Mouse (Mus musculus) left cerebral cortex, postnatal 4 days (tissue): ENCODE data around the gene Sdk1. TPM values are rescaled to one million over a fixed set of nuclear protein-coding genes. Genes with fewer than 3 reads are reported as not detected.

ENCODE experiments used
- DNase-seq: peaks from one replicate; pipeline ENCODE4 v3.0.0-alpha.2; 2022
- intact Hi-C: fragments of 180-260 bp; cut with DNase I; formaldehyde crosslinking; loops from one replicate; pipeline ENCODE4 v1.15.1; 2025
- total RNA-seq, 2 experiments: library from RNA; stranded (reverse); gene quantifications; 2 replicates each; pipeline ENCODE4 v1.2.3; 2021

Gene Sdk1
- total RNA-seq, 2 experiments from 2014 or later, result 18.2 to 19.4 TPM

- DNase-seq, result peak; percentile 66
- intact Hi-C loops, result loop anchor here (10.0 kb wide), 1 partner anchor 234 kb away; no protein-coding TSS in a partner anchor
Measured at GRCm38 (mm10) chr5:141980746-141981145, 739.5 kb downstream of the Sdk1 start.

DNA sequence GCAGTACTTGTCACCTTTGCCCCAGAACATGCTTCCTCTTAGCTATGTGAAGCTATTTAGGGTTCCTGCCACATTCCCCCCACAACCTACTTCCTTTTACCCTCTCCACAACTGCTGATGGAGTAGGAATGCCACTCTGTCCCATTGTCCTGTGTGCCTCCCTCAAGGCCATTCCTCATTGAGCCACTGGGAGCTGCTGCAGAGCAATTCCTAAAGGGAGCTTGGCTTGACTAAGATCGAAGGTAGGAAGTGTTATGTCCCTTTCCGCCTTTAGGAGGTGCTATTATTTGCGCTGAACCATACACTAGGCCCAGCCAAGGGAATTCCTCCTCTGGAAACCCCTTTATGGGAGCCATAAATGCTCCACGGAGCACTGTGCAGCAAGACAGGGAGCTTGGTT is 743.0 kb downstream of the Sdk1 start:
- DNase-seq, result no peak
- intact Hi-C loops, result loop anchor here (10.0 kb wide), 1 partner anchor 230 kb away; no protein-coding TSS in a partner anchor

- intact Hi-C loops, result loop anchor here (10.0 kb wide), 1 partner anchor 230 kb away; no protein-coding TSS in a partner anchor
- DNase-seq, result peak; percentile 72
Measured at GRCm38 (mm10) chr5:141985003-141985402, 743.7 kb downstream of the Sdk1 start.

- intact Hi-C loops, result loop anchor here (10.0 kb wide), 1 partner anchor 229 kb away; no protein-coding TSS in a partner anchor
- DNase-seq, result no peak
Measured at GRCm38 (mm10) chr5:141985551-141985950, 744.3 kb downstream of the Sdk1 start.

DNA sequence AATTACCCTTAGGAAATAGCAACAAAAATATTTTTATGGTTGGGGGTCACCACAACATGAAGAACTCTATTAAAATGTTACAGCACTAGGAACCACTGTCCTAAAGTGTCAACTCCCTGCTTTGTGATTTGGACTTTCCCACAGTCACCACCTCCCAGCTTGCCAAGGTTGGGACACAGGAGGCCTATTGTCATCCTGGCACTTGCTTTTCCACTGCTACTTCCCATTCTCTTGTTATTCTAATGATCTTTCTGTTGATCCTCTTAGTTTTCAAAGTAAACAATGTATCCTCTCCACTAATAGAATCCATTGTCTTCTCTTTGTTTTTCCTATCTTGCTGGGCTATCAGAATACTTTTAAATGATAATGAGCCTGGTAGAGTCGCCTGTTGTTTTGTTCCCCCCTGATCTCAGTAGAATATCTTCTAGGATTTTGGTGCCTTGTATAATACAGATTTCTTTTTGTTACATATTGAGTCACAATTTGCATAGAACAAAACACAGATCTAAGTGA is 746.1 kb downstream of the Sdk1 start:
- intact Hi-C loops, result loop anchor here (10.0 kb wide), 1 partner anchor 227 kb away; no protein-coding TSS in a partner anchor
- DNase-seq, result no peak

- intact Hi-C loops, result loop anchor here (10.0 kb wide), 1 partner anchor 226 kb away; no protein-coding TSS in a partner anchor
- DNase-seq, result no peak
Measured at GRCm38 (mm10) chr5:141988685-141989084, 747.4 kb downstream of the Sdk1 start.

- intact Hi-C loops, result no loop called here
- no peak for DNase-seq
Measured at GRCm38 (mm10) chr5:141994192-141994591, 752.9 kb downstream of the Sdk1 start.

- DNase-seq, result no peak
- intact Hi-C loops, result no loop called here
Measured at GRCm38 (mm10) chr5:142000247-142000646, 759.0 kb downstream of the Sdk1 start.

DNA sequence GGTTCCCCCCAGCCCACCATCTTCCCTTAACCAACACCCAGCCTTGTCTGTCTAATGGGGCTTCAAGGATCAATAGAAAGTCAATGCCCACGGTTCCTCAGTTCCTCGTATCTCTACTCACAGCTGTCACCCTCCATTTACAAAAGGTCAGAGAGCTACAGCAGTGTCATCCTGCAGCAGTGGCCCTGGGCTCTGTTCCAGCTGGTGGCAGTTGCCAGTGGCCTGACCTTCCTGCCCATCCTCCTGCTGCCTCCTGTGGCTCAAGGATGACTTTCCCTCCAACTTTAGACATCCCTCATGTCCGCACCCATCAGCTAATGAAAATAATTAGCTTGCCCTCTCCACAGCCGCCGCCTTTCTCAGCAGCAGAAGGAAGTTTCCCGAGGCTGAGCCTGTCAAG is 759.8 kb downstream of the Sdk1 start:
- intact Hi-C loops, result no loop called here

DNA sequence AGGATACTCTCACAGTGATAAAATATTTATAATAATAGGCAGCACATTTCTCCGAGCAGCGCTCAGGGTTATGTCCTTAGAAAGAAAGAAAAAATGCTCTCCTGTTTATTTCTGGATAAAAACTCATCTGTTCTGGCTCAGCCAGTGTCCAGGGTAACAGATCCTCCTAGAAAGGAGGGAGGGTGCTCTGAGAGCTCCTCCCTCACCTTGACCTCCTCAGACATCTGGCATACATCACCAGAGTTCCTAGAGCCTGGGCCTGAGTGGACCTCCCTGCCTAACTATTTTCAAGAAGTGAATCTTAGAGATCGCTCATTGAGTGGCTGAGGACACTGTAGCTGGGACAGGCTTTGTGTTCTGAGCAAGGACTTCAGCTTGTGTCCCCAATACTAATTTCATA is 760.7 kb downstream of the Sdk1 start:
- intact Hi-C loops, result no loop called here
- DNase-seq, result no peak

More for the DNA sequence above, 759.8 kb downstream of the Sdk1 start:
- no peak for DNase-seq

GRCm38 (mm10) chr5:142010189-142010588 is 768.9 kb downstream of the Sdk1 start:
- intact Hi-C loops, result no loop called here
- no peak for DNase-seq

GRCm38 (mm10) chr5:142017001-142017400 is 775.7 kb downstream of the Sdk1 start:
- intact Hi-C loops, result no loop called here
- no peak for DNase-seq

DNA sequence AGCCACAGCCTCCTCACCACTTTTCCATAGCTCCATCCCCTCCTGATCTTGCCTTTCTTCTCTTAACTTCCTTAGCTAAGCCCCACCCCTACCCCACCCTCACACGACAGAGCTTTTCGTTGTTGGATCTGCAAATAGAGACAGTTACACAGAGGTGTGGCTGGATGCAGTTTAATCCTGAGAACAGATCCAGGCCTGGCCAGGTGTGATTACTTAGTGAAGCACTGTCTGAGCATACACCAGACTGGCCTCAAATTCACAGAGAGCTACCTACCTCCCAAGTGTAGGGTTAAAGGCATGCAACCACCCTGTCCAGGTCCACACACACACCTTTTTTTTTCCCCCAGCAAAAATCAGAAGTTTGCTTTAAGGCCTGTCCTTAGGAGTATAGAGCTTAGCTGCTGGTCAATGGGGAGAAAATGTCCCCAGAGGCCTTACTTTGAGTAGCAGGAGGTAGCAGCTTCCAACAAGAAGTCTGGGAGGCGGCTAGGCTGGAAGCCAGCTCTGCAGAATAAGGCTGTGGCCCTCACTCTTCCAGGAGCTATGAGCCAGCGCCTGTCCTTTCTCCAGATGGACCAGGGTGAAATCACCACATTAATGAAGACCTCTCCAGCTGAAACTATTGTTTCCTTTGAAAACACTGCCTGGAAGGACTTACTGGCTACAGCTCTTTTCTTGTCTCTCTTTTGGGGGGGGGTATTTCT is 781.7 kb downstream of the Sdk1 start:
- DNase-seq, result no peak

DNA sequence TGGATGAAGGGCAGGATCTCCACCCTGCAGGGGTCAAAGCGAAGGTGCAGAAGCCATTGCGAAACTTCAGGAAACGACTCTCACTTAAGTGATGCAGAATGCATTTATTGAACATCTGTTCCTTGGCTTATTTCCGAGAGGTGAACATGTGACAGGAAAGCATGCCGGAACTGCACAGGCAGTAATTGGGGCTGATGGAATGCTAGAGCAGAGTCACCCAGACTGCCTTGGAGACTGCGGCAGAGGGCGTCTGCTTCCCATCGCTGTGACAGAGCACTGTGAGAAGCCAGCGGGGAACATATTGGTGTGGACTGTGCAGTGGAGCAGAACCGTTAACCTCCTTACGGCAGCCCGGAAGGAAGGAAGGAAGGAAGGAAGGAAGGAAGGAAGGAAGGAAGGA is 783.2 kb downstream of the Sdk1 start:
- intact Hi-C loops, result no loop called here
- no peak for DNase-seq

More for the DNA sequence above, 781.7 kb downstream of the Sdk1 start:
- intact Hi-C loops, result no loop called here

GRCm38 (mm10) chr5:142036536-142036935 is 795.2 kb downstream of the Sdk1 start:
- intact Hi-C loops, result no loop called here
- DNase-seq, result no peak

GRCm38 (mm10) chr5:142039236-142039635 is 797.9 kb downstream of the Sdk1 start:
- intact Hi-C loops, result no loop called here
- DNase-seq, result no peak

DNA sequence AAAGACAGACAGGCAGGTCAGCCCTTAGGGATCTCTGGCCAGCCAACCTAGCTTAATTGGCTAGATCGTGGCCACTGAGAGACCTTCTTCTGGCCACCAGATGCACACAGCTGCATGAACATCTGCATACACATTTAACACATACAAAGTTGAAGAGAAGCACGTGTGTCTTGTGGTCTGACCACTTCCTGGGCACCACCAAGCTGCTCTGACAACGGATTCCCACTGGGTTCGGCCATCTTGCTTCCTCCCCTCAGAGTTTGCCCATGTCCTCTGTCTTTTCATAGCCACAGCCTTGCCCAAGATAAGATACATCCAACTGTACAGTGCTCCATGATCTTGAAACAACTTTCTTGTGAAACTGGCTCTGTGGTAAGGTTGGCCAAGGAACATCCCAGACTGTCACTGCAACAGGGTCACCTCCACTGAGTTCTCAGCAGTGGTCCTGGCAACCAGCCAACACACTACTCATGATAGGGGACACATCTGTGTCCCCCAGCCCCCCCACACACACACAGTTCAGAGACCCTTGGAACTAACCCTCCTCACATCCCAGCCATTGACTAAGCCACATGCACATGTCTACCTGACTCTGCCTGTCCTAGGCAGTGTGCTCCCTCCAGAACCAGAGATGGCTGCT is 798.7 kb downstream of the Sdk1 start:
- intact Hi-C loops, result no loop called here

DNA sequence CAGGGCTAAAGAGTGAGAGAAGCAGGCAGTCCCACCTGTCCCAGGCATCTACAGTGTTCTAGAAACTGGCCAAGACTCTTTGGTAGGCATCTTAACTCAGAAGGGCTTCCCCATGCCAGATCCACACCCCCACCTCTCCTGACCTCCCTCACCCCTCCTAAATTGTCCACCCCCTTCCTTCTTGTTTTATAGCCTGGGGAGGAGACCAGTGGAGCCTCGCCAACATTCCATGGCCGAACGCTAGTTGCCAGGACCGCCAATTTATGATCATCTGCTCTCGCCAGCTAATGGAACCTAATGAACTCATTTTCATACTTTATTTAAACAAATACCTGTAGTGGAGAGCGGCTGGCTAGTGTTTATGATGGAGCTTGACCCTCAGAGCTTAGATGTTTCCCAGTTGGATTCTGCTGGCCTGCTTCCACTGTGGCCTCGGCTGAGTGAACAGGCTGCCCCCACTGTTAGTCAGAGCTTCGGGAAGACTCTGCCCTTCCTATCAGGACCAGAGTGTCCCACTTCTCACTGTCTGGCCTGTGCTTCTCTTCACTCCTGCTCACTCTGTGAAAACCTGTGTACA is 800.0 kb downstream of the Sdk1 start:
- DNase-seq, result peak; percentile 23
- intact Hi-C loops, result no loop called here

More for the DNA sequence above, 798.7 kb downstream of the Sdk1 start:
- DNase-seq, result peak; percentile 17

GRCm38 (mm10) chr5:142061781-142062180 is 820.5 kb downstream of the Sdk1 start:
- intact Hi-C loops, result no loop called here
- no peak for DNase-seq

DNA sequence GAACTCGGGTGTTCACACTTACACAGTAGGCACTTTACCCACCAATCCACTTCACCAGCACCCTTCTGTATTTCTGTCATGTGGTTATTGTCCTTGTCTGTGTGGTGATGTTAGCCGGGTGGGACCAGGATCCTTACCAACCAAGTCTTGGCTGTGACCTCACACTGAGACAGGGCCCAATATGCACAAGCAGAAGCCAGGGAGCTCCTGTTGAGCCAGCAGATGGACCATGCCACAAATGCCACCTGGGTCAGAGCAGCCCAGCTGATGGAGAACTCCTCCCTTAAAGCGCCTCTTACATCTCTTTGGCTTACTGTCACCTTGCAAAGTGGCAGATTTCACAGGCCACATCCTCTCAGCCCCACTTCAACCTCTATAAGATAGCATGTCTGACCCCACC is 830.0 kb downstream of the Sdk1 start:
- intact Hi-C loops, result no loop called here
- peak; percentile 20 for DNase-seq

DNA sequence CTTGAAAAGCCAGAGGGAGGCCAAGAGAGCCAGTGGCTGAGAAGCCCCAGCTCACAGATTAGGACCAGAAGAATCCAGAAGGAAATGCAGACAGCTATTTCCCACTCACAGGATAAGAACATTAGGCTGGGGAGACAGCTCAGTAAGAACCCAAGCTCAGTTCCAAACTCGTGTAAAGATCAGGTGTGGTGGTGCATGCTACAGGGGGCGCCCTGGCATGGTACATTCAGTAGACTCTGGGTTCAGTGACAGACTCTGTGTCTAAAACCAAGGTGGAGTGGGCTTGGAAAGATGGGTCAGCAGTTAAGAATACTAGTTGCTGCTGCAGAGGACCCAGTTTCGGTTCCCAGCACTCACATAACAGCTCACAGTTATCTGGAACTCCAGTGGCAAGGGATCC is 832.6 kb downstream of the Sdk1 start:
- no peak for DNase-seq
- intact Hi-C loops, result no loop called here
